Mouse (Mus musculus): ENCODE results near the gene Mrpl23.

Gene Mrpl23

DNA sequence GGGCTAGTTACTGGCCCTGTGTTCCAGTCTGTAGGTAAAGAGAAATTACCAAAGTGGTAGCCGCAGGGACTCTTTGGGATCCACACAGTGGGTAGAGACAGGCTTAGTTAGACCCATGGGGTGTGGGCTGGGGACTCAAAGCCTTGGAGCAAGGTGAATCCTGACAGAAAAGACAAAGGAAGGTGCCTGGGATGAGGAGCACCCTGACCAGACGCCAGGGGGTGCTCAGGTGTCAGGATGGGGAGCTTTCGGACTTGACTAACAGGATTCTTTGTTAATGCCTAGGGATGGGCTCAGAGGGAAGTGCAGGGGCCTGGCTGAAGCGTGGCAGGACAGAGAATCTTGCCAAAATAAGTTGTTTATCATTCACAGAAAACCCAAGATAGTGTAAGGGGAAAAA lies 10.1 kb upstream of the Mrpl23 start:
- DNase-seq = peak; percentile 70

DNA sequence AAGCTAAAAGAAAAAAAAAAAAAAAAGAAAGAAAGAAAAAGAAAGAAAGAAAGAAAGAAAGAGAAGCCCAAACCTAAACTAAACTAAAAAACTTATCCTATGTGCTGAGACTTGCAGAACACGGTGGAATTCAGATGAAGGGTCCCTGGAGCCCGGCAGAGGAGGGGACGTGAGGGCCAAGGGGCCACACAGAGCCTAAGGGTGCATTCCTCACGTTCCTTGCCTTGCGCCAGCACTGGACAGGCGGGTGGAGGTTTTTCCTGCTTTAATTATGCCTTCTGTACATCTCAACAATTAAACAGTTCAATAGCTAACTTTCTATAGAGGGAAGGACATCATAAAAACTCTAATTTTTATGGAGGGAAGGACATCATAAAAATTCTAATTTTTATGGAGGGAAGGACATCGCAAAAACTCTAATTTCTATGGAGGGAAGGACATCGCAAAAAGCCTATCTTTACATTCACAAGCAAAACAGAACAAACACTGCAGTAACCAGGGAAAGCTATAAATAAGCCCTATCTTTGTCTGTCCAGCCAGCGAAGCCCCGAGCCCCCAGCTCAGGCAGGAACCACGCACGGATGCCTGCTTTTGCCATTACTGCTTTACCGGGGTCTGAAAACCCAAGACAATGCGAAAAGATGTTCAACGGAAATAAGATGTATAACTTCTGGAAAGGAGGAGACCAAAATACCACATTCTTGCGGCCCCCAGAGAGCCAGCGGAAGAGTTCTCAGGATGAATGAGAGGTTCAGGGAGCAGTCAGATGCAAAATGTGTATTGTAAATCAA lies 9.1 kb upstream of the Mrpl23 start:
- peak; percentile 30 for DNase-seq

DNA sequence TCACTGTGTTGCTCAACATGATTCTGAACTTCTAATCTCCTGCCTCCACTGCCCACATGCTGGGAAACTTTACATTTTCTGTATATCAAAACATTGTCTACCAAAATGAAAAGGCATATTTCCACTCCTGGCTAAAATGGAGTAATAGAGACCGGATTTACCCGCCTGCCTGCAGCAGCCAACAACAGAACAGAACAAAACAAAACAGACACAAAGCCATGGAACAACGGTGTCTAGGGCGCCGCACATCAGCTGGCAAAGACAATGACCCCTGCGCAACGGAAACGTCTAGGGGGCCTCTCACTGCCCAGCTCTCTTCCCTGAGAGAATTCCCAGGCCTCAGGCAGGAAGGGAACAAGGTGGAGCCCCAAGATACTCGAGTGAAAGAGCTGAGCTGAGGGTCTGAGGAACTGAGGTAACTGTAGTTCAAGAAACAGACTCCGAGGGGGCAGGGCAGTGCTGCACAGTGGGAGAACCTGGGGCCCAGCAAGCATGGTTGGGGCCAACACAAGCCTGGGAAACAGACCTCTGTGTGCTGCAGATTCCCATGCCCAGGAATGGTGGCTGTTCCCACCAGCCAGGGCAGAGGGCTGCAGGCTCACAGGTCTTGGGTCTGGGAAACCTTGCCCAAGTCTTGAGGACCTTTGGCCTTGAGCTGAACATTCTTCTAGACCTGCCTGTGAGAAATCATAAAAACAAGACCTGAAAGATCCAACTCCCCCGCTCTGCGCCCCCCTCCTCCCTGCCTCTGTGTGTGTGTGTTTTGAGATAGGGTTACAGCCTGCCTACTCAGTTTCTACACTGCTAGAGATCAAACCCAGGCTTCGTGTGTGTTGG lies 6.9 kb upstream of the Mrpl23 start:
- DNase-seq = peak; percentile 41

DNA sequence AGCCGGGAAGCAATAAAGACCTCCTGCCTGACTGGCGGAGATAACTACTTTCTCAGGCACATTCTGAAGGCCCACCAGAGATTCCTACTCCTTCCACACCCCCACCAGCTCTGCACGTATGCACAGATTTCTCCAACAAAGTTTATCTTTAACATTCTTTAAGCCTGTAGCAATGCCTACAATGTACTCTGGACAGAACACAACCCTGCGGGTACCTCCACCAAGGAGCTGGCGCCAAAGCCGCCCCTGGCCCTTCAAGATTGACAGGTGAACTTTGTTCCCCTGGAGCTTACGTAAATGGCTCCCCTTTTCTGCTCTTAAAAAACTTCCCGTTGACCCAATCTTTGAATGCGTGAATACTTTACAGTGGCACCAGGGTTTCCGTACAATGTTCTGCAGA lies 3.1 kb upstream of the Mrpl23 start:
- no peak for DNase-seq

DNA sequence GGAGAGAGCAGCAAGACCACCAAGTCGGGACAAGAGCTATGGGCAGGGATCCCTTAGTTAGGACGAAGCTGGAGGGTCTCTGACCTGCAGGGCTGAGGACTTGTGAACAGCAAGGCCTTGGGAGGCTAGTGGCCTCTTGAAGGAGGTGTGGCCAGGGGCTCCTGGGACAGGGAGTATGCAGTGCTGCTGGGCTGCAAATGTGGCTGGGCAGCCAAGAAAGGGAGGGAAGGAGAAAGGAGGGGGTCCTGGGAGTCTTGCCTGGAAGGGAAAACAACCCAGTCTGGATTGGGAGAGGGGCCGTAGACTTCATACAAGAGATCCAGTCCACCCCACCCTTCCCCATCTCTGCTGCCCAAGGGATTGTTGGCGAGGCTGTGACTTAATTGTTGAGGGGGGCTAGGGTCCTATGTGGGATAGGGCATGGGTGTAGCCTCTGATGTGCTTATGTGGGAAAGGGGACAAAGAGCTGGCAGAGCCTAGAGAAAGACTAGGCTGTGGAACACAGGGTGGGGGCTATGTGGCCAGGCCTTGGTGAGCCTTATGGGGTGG lies 439 bp upstream of the Mrpl23 start:
- DNase-seq = no peak

DNA sequence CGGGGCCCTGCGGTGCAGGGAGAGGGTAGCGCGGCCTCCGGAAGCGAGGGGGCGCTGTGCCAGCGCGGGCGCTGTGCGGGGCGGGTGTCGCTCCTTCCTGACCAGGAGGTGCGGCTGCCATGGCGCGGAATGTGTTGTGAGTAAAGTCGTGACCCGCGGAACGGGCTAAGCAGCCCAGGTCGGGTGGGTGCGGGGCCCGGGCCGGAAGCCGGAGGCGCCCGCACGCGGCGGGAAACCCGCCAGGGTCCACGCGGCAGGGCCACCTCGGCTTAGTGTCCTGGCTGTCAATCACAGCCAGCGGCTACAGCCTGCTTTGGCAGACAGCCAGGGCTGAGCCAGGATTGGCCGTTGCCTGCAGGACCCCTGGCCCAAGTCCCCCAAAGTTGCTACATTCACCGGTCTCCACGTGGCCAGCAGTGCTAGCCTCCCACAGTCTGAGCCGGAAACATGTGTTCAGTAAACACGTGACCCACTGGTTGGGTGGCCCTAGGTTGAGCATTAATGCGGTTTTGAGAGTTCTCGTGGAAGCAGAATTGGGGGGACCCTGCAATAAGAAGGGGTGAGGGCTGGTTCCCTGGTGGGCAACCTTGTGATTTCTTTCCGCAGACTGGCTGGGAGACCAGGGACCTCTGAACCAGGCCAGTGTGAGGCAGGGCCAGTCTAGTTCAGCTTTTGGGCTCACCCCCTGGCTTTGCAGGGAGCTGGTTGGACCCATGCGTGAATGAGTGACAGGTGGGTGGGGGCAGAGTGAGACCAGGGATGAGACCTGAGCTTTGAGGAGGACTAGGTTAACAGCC lies 771 bp downstream of the Mrpl23 start:
- peak; percentile 81 for DNase-seq

DNA sequence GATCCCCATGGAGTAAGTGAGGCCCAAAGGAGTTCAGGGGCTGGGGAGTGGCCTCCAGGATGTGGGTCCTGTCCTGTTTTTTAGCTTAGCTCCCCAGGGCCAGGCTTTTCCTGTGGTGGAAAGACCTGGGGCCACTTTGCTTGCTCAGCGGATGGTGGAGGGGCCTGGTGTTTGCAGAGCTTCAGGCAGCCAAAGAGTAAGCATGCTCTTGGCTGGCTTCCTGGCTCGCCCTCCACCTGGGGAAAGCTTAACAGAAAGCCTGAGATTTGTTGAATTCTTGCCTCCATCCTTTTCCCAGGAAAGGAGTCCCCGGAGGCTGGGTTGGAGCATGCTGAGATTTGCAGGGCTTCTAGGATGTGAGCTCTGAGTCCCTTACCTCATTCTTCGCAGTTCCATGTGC lies 2.6 kb downstream of the Mrpl23 start:
- DNase-seq = peak; percentile 38

DNA sequence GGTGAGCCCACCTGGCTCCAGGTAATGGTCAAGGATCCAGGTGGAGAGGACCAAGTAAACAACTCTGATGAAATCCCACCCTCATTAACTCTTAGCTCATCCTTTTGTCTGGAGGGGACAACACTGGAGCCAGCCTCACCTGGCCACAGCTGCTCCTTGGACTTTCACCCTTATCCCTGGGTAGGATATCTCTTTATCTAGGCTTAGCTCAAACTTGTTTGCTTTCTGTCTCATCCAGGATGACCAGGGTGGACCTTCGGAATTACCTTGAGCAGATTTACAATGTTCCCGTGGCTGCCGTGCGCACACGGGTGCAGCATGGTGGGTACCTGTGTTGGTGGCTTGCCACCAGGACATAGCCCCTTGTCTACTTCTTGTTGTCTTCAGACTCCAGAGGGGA lies 3.3 kb downstream of the Mrpl23 start:
- DNase-seq = no peak

DNA sequence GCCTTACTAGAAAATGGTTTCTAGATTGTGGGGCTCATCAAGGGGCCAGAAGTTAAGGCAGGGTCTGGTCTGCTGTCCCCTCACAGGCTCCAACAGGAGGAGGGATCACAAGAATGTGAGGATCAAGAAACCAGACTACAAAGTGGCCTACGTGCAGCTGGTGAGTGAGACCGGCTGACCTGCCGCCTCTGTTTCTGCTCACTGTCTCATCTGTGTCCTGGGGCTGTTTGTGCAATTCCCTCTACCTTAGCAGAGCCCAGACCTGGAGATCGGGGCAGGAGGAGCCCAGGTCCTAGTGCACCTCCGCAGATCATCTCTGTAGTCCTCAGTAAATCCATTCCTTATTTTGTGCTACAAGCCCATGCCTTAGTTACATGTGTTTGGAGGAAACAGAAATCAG lies 4.7 kb downstream of the Mrpl23 start:
- DNase-seq = no peak

DNA sequence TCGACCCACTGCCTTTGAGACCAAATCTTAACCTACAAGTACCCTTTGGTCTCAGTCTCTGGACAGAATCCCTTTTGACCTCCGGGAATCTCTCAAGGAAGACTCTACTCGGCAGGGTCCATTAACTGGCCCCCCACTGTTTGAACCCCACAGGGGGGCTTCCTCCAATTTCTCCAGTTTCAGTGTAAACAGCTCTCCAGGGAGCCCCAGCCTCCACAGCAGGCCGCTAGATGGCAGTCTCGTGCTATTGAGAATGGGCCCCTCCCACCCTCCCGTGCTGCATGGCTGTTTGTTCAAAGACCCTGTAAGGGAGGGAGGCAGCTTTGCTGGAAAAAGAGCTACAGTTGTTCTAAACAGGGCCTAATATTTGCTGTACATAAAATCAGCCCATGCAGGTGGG lies 5.4 kb downstream of the Mrpl23 start:
- peak; percentile 82 for DNase-seq

DNA sequence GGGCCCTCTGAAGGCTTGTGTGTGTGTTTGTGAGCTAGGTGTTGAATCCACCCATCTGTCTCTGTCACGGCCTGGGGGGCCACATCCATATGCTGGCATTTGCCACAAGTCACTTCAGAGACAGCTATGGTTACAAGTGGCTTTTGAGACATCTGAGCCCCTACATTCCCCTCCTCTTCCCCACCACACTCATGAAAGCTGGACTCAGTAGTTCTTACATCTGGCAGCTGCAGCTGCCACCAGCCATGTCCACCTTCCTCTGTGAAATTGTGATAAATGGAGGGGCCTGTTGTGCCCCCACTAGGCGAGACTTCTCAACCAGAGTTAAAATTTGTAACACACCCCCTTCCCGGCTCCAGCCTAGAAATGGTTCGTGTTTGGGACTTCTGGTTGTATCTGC lies 5.8 kb downstream of the Mrpl23 start:
- DNase-seq = no peak

DNA sequence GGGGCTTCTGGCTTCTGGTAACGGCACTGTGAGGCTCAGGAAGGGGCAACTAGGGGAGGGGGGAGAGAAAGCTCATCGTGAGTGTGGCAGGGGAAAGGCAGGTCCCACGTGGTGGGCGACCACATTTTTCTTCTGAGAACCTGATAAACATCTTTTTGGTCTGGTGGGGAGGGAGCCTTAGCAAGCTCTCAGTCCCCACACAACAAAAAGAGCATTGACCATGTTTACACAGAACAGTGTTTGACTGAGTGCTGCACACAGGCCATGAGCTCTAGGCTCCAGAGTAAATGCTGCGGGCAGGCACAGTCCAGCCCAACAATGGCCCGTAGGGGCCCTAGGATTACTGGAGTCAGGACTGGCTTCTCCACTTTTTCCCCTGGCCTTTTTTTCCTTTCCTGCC lies 6.3 kb downstream of the Mrpl23 start:
- no peak for DNase-seq

DNA sequence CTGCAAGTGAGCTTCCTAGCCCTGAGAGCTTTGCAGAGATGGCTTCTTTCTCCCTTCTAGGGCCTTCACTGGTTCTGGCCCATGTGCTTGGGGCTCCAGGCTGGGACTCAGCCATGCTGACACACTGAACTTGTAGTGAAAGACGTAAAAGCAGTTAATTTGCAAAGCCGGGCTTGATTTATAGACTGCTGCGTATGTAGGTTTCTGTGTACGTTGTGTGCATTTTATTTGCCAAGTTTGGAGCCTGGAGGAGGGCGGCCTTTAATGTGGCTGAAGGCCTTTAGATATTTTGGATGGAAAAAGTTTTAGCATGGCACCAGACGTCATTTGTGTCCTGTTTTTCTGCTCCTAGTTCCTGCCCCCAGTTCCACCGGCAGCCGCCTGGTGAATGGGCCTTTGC lies 7.3 kb downstream of the Mrpl23 start:
- DNase-seq = no peak

DNA sequence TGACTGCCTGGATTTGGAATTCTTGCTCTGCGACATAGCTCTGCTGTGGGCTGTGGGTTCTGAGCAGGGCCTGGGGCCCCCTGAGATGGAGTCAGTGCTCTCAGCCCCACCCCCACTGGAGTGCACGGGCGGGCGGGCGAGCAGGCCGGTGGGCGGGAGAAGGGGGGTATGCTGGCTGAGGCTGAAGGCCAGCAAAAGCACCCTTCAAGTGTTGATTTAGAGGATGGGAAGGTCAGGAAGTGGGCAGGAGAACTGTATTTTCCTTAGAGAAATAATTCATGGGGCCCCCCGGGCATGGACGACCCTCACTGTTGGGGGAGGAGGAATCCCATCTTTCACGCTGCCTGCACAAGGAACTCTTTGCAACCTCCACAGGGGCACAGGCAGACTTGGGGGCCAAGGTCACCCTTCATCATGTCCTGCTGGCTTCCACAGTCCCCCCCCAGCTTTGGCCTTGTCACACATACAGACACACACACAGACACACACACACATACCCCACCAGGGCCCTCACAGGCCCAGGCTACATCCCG lies 10.4 kb downstream of the Mrpl23 start:
- peak; percentile 54 for DNase-seq

DNA sequence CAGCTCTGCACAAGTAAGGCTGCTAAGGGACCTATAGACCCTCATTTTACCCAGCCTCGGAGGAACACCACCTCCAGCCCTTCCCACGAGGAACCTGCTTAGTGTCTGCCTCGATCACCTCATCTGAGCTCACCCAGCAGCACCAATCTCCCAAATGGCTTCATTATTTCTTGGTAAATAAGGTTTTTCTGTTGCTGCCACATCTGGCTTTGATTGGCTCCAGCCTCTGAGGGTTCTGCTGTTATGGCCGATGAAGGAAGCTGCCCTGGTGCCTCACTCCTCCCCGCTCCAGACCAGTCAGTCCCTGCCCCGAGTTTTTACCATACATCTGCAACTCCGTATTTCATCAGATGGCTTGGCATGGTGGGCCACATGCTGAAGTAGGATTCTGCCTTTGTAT lies 13.5 kb downstream of the Mrpl23 start:
- no peak for DNase-seq

DNA sequence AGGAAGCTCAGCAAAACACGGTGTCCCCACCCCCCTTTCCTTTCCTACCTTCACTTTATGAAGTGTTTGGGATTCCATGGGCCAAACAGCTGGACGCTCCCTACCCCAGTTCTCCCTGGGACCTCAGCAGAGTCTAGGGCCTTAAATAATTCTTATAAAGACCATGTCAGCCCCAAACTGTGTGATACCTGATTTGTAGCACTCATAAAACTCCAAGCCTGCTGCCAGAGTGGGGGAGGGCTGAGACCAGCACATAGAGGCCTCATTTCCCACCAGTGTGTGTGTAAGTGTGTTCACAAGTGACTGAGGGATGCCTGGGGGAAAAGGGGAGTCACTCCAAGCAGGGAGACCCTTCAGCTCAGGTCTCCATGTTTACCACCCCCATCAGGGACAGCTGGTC lies 15.4 kb downstream of the Mrpl23 start:
- no peak for DNase-seq

DNA sequence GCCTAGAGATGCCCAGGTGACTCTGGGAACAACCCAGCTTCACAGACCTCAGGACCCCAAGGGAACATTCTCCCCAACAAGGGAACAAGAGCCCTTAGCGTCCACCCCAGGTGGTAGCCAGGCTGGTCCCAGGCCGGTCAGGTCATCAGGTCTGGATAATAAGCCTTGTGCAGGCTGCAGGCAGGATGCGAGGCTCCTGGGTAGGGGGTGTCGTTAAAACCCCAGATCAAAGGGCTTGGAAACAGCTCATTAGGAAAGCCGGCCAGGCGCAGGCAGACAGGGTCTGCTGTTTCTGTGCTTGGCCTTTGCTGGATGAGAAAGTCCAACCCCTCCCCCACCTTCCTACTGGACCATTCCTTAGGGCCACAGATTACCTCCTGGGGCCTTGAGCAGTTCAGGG lies 16.2 kb downstream of the Mrpl23 start:
- no peak for DNase-seq

DNA sequence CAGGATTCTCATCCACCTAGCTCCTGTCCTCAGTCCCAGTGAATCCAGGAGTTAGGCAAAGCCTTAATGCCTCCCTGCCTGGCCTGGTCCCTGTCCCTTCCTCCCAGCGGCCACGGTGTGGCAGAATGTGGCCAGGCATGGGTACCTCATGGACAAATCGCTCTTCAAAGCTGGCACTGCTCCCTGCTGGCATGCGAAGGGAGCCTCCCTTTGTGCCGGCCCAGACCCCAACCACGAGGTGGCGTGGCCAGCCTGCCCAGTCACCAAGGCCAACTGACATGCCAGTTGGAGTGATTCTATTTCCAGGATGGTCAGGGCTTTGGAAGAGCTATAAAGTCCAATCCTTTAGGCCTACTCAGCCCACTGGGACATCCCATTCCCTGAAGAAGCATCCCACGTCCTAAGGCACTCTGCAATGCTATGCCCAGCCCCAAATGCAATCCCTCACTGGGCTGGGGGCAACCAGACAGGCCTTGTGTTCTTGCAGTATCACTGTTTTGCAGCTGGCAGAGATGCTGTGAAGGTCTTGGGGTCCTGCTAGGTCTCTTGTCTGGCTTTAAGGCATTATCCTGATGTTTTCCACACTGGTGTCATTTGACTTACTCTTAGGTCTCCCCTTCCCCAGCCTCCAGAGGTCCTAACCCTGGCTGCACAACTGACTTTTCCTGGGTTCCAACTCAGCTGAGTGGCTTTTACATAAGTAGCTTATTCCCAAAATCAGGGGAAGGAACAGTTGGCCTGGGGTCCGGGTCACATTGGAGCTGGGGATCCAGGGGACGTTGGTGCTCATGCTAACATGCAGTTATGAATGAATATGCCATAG lies 17.7 kb downstream of the Mrpl23 start:
- DNase-seq = no peak

DNA sequence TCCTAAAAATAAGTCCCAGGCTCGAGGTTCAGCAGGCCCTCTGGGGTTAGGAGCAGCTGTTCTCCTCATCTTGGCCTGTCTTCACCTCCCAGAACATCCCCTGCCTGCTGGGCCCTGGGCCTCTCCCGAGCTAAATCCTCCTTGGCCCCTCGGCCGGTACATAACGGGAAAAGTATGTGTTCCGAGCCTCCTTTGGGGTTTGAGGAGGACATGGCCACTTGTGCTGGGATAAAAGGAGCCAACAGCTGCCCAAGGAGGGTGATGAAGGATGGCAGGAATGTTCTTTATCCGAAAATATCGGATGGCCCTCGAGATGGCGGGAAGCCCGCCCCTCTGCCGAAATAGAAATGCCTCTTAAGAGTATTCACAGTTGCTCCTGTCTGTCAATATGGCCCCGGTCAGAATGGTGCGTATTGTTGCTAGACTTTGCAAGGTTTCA lies 18.5 kb downstream of the Mrpl23 start:
- DNase-seq = no peak

DNA sequence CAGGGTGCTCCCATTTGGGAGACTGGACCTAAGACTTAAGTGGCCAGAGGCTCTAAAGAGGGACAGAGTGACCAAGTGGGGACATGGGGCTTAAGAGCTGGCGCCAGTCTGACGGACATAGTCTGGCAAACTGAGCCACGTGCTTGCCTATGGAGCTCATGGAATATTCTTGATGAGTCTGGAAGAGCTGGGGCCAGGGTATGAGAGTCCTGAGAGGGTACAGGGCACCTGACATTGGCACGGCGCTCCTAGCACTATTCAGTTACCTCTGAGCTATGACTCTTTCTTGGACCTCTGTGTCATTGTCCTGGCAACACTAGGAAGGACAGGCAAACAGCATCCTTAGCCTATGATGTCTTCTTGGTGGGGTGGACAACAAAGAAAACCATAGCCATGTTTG lies 19.2 kb downstream of the Mrpl23 start:
- no peak for DNase-seq

DNA sequence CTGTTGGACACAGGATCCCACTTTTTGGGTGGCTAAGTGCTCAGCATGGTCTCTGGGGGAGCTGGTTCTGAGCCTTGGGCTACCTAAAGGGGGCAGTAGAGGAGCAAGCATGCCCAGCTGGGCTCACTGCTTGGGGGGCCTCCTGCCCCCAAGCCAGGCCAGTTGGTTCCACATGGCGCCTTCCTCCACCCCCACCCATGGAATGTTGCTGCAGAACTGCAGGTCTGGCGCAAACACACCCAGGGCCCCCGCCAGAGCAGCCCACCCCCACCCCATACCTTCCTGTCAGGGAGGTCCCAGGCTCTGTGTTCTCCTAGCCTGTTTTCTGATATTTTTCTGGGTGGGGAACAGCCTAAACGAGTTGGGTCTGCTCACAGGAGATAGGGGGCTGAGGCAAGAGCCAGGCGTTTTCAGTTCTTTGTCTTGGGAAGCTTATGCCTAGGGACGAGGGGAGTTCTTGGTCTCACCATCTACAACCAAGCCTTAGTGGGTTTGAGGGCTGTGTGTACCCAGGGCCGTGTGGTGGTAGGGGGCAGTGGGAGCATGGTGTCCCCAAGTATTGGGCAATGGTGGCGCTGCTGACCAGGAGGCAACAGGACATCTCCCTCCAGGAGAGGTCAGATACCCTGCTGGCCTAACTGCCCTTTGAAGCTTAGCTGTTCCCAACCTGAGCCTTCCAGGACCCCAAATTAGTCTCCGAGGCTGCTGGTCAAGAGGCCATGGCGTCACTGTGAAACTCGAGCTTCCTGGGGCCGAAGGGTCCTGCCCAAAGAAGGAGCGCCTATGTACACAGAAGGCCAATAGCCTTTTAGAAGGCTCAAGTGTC lies 20.3 kb downstream of the Mrpl23 start:
- DNase-seq = peak; percentile 68

All from liver (tissue).